Mouse (Mus musculus) CH12.LX (cell line): ENCODE measurements at regions not wholly inside any gene's neighbourhood (a gene's known extent, or its start where the extent isn't known, plus 50 kb on each side); places are given as distances from the start of the nearest gene placed in this dataset.

Source experiments
- DNase-seq: peaks from one replicate; pipeline ENCODE4 v3.0.0-alpha.2; 2013; ENCODE audit errors: extremely low read depth
- H3K27ac ChIP-seq: 2 replicates; pipeline ENCODE4 v1.5.1; 2012; ENCODE audit warnings: low read depth, mild to moderate bottlenecking, control low read depth, moderate library complexity; ENCODE audit not compliant: insufficient read depth
- H3K27me3 ChIP-seq: replicated peaks from 2 replicates; pipeline ENCODE3; 2012; ENCODE audit warnings: inconsistent platforms
- H3K36me3 ChIP-seq, 2 experiments: replicated peaks in 1 of 2; 2 replicates each; pipeline versions ENCODE3 to v1.6.1; 2012; ENCODE audit warnings: inconsistent platforms in 1 of 2, low read length in 1 of 2, mild to moderate bottlenecking in 1 of 2, mixed read lengths in 1 of 2, moderate library complexity in 1 of 2; ENCODE audit not compliant: control insufficient read depth in 1 of 2, insufficient read depth in 1 of 2
- H3K4me1 ChIP-seq, 2 experiments: 2 replicates each; pipeline ENCODE4 v1.6.1; 2012; ENCODE audit warnings: inconsistent platforms in 1 of 2, moderate library complexity in 1 of 2; ENCODE audit not compliant: insufficient read depth in 2 of 2, control insufficient read depth in 1 of 2
- H3K4me2 ChIP-seq: 2 replicates; pipeline ENCODE4 v1.6.1; 2012; ENCODE audit warnings: low read depth, mild to moderate bottlenecking, control low read depth; ENCODE audit not compliant: poor library complexity, insufficient read depth, severe bottlenecking
- H3K4me3 ChIP-seq, 3 experiments: fragments of 150-350 bp in 1 of 3; sonication (generic) in 1 of 3; replicated peaks in 1 of 3; 2 replicates each; pipeline versions ENCODE3 to v1.5.1; 2011 to 2012; ENCODE audit warnings: low read depth in 2 of 3, low read length in 2 of 3, mild to moderate bottlenecking in 2 of 3, moderate library complexity in 2 of 3, control low read depth in 1 of 3, improper control_type of control experiment in 1 of 3, inconsistent platforms in 1 of 3, mixed read lengths in 1 of 3; ENCODE audit not compliant: poor library complexity in 1 of 3
- H3K79me2 ChIP-seq: replicated peaks from 2 replicates; pipeline ENCODE4 v1.6.1; 2012; ENCODE audit warnings: mild to moderate bottlenecking, moderate library complexity; ENCODE audit not compliant: control insufficient read depth, poor library complexity, insufficient read depth, severe bottlenecking; ENCODE audit errors: extremely low read depth
- H3K9ac ChIP-seq: 2 replicates; pipeline ENCODE4 v1.6.1; 2012; ENCODE audit warnings: low read depth, mild to moderate bottlenecking, control low read depth, moderate library complexity; ENCODE audit not compliant: insufficient read depth
- H3K9me3 ChIP-seq: replicated peaks from 2 replicates; pipeline ENCODE3; 2012; ENCODE audit warnings: low read length, inconsistent platforms, mixed read lengths
- BHLHE40 ChIP-seq: IDR thresholded peaks from 2 replicates; pipeline ENCODE4 v1.6.1; 2011; ENCODE audit warnings: mild to moderate bottlenecking, low read depth, low read length, improper control_type of control experiment
- CHD1 ChIP-seq: IDR thresholded peaks from 2 replicates; pipeline ENCODE4 v1.6.1; 2012; ENCODE audit warnings: low read depth, low read length, improper control_type of control experiment, inconsistent platforms
- CHD2 ChIP-seq: IDR thresholded peaks from 2 replicates; pipeline ENCODE4 v1.6.1; 2011; ENCODE audit warnings: low read length, improper control_type of control experiment
- CTCF ChIP-seq, 2 experiments: IDR thresholded peaks in 1 of 2; conservative IDR thresholded peaks in 1 of 2; 2 replicates each; pipeline ENCODE4 v1.5.1; 2011 to 2012; ENCODE audit warnings: low read depth in 2 of 2, low read length in 2 of 2, improper control_type of control experiment in 1 of 2, inconsistent platforms in 1 of 2, mild to moderate bottlenecking in 1 of 2, moderate library complexity in 1 of 2
- E2F4 ChIP-seq: IDR thresholded peaks from 2 replicates; pipeline ENCODE4 v1.6.1; 2011; ENCODE audit warnings: low read depth, low read length, improper control_type of control experiment; ENCODE audit not compliant: insufficient replicate concordance
- ELF1 ChIP-seq: IDR thresholded peaks from 2 replicates; pipeline ENCODE4 v1.6.1; 2014; ENCODE audit warnings: low read depth, mild to moderate bottlenecking, inconsistent platforms, low read length, improper control_type of control experiment
- EP300 ChIP-seq: IDR thresholded peaks from 2 replicates; pipeline ENCODE4 v1.6.1; 2011; ENCODE audit warnings: low read length, improper control_type of control experiment
- HCFC1 ChIP-seq: IDR thresholded peaks from 2 replicates; pipeline ENCODE4 v1.6.1; 2012; ENCODE audit warnings: low read depth, mild to moderate bottlenecking, inconsistent platforms, low read length, improper control_type of control experiment
- IRF4 ChIP-seq: IDR thresholded peaks from 2 replicates; pipeline ENCODE4 v1.6.1; 2014; ENCODE audit warnings: low read depth, mild to moderate bottlenecking, inconsistent platforms, low read length, improper control_type of control experiment
- JUND ChIP-seq: conservative IDR thresholded peaks from 2 replicates; pipeline ENCODE4 v1.6.1; 2011; ENCODE audit warnings: low read depth, low read length, improper control_type of control experiment
- KAT2A ChIP-seq: IDR thresholded peaks from 2 replicates; pipeline ENCODE4 v1.6.1; 2012; ENCODE audit warnings: low read length, improper control_type of control experiment, inconsistent platforms; ENCODE audit not compliant: insufficient replicate concordance
- MAFK ChIP-seq: IDR thresholded peaks from 2 replicates; pipeline ENCODE4 v1.6.1; 2011; ENCODE audit warnings: low read length, improper control_type of control experiment; ENCODE audit not compliant: insufficient replicate concordance
- MAX ChIP-seq: IDR thresholded peaks from 2 replicates; pipeline ENCODE4 v1.6.1; 2011; ENCODE audit warnings: low read length, improper control_type of control experiment
- MEF2A ChIP-seq: IDR thresholded peaks from 2 replicates; pipeline ENCODE4 v1.6.1; 2014; ENCODE audit warnings: low read depth, mild to moderate bottlenecking, inconsistent platforms, low read length, improper control_type of control experiment, borderline replicate concordance
- MXI1 ChIP-seq: IDR thresholded peaks from 2 replicates; pipeline ENCODE4 v1.6.1; 2011; ENCODE audit warnings: mild to moderate bottlenecking, low read depth, low read length, improper control_type of control experiment
- MYC ChIP-seq: IDR thresholded peaks from 2 replicates; pipeline ENCODE4 v1.6.1; 2011; ENCODE audit warnings: low read depth, mild to moderate bottlenecking, improper control_type of control experiment, low read length
- NELFE ChIP-seq: IDR thresholded peaks from 2 replicates; pipeline ENCODE4 v1.6.1; 2011; ENCODE audit warnings: low read depth, low read length, improper control_type of control experiment
- NRF1 ChIP-seq: IDR thresholded peaks from 2 replicates; pipeline ENCODE4 v1.6.1; 2014; ENCODE audit warnings: low read depth, mild to moderate bottlenecking, inconsistent platforms, low read length, improper control_type of control experiment, moderate library complexity
- POLR2AphosphoS2 ChIP-seq: IDR thresholded peaks from 2 replicates; pipeline ENCODE4 v1.6.1; 2011; ENCODE audit warnings: low read depth, low read length, improper control_type of control experiment
- RAD21 ChIP-seq: IDR thresholded peaks from 2 replicates; pipeline ENCODE4 v1.6.1; 2011; ENCODE audit warnings: low read depth, mild to moderate bottlenecking, low read length, improper control_type of control experiment, moderate library complexity
- RCOR1 ChIP-seq: conservative IDR thresholded peaks from 2 replicates; pipeline ENCODE4 v1.6.1; 2012; ENCODE audit warnings: low read depth, mild to moderate bottlenecking, inconsistent platforms, low read length, improper control_type of control experiment
- SIN3A ChIP-seq: IDR thresholded peaks from 2 replicates; pipeline ENCODE4 v1.6.1; 2012; ENCODE audit warnings: low read length, improper control_type of control experiment, inconsistent platforms
- SMC3 ChIP-seq: IDR thresholded peaks from 2 replicates; pipeline ENCODE4 v1.6.1; 2011; ENCODE audit warnings: low read depth, low read length, improper control_type of control experiment
- TBP ChIP-seq: conservative IDR thresholded peaks from 2 replicates; pipeline ENCODE4 v1.6.1; 2011; ENCODE audit warnings: low read depth, low read length, improper control_type of control experiment
- UBTF ChIP-seq: IDR thresholded peaks from 2 replicates; pipeline ENCODE4 v1.6.1; 2012; ENCODE audit warnings: low read depth, mild to moderate bottlenecking, inconsistent platforms, low read length, improper control_type of control experiment, moderate library complexity
- USF1 ChIP-seq: IDR thresholded peaks from 2 replicates; pipeline ENCODE4 v1.6.1; 2014; ENCODE audit warnings: low read depth, mild to moderate bottlenecking, inconsistent platforms, low read length, improper control_type of control experiment
- ZKSCAN1 ChIP-seq: IDR thresholded peaks from 2 replicates; pipeline ENCODE4 v1.6.1; 2012; ENCODE audit warnings: low read depth, inconsistent platforms, low read length, improper control_type of control experiment, borderline replicate concordance
- ZMIZ1 ChIP-seq: IDR thresholded peaks from 2 replicates; pipeline ENCODE4 v1.6.1; 2012; ENCODE audit warnings: low read depth, mild to moderate bottlenecking, inconsistent platforms, low read length, improper control_type of control experiment
- dilution Hi-C: fragments of 300-500 bp; cut with MboI; formaldehyde crosslinking; loops from 2 replicates; pipeline ENCODE4 v1.14.3; 2020; ENCODE audit warnings: low sequenced_read_pairs; ENCODE audit not compliant: extremely low pct_unique_long_range_greater_than_20kb, extremely low pct_ligation_motif_present
- in situ Hi-C: fragments of 300-500 bp; cut with MboI; formaldehyde crosslinking; loops from 3 replicates; pipeline ENCODE4 v1.14.3; 2019; ENCODE audit warnings: low sequenced_read_pairs, low pct_ligation_motif_present, low pct_unique_long_range_greater_than_20kb, mixed read lengths

DNA sequence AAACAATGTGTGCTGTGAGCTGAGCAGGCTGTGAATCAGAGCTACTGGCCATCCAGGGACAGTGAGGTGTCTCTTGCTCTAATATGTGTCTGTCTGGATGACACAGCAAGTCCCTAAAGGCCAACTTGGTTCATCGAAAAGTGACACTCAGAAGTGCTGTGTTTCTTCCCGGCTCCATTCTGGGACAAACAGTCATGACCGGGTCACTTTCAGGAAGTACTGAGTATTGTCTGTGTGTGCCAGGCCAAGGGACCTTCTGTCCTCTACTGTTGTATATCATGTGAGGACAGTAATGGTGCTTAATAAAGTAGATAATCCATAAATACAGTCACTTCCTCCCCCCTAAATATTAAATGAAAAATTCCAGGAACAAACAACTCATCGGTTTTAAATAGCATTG lies 87.2 kb upstream of the Cd93 start:
- Histone ChIP-seq H3K36me3 (no peaks in the 10 kb centered on the region), H3K27ac (no peak overlapping the region), H3K27me3 (no peaks in the 10 kb centered on the region), H3K79me2 (no peaks in the 10 kb centered on the region), H3K9ac (no peak overlapping the region), H3K9me3 (no peaks in the 10 kb centered on the region), H3K4me1 (peaks cover 0 to 3% of the 10 kb centered on the region in 2 experiments; a peak in 1 of 4 replicates), H3K4me2 (no peak overlapping the region), H3K4me3 (no peak overlapping the region)
- in situ Hi-C loops (no loop called here), dilution Hi-C loops (no loop called here)
- no peak for TF ChIP-seq MAX
- no peak for TF ChIP-seq ZKSCAN1
- no peak for TF ChIP-seq E2F4
- TF ChIP-seq NRF1: no peak
- TF ChIP-seq ZMIZ1: no peak
- TF ChIP-seq CHD1: no peak
- TF ChIP-seq HCFC1: no peak
- no peak for TF ChIP-seq CTCF (conservative IDR thresholded peaks at IDR 0.05 in 1 of 2, IDR thresholded peaks at IDR 0.05 in 1 of 2; ENCODE audit: low read depth in 2 of 2, low read length in 2 of 2)
- TF ChIP-seq EP300: no peak
- no peak for TF ChIP-seq RAD21
- TF ChIP-seq NELFE: no peak
- TF ChIP-seq TBP: no peak
- no peak for TF ChIP-seq IRF4
- no peak for TF ChIP-seq MAFK
- TF ChIP-seq JUND: no peak
- no peak for TF ChIP-seq MYC
- no peak for TF ChIP-seq CHD2
- DNase-seq: no peak

- no peaks in the 10 kb centered on the region for H3K9me3 ChIP-seq
- DNase-seq: no peak
- TF ChIP-seq UBTF (no peak), MXI1 (no peak), SMC3 (no peak), SIN3A (no peak), IRF4 (no peak), KAT2A (no peak), CHD1 (no peak), NELFE (no peak), MEF2A (no peak), ELF1 (no peak), USF1 (no peak), RAD21 (no peak), BHLHE40 (no peak), NRF1 (no peak), RCOR1 (no peak), POLR2AphosphoS2 (no peak), CHD2 (no peak)
- no peaks in the 10 kb centered on the region for H3K27me3 ChIP-seq
- H3K27ac ChIP-seq: no peak overlapping the region
- no peak overlapping the region for H3K4me2 ChIP-seq
- H3K9ac ChIP-seq: no peak overlapping the region
- H3K79me2 ChIP-seq: no peaks in the 10 kb centered on the region
- in situ Hi-C loops (no loop called here), dilution Hi-C loops (no loop called here)
- H3K4me1 ChIP-seq: no peaks in the 10 kb centered on the region
- no peaks in the 10 kb centered on the region for H3K36me3 ChIP-seq
- no peak overlapping the region for H3K4me3 ChIP-seq
These were observed 86.5 kb upstream of the Cd93 start for GRCm38 (mm10) chr2:148529900-148530299.
